Mouse (Mus musculus): ENCODE measurements around the gene Fam187a.

Fam187a gene

GRCm38 (mm10) chr11:102894716-102895115, 9.7 kb downstream of the Fam187a start:
- no peak for DNase-seq (ENCODE audit: low read depth, low spot score)

DNA sequence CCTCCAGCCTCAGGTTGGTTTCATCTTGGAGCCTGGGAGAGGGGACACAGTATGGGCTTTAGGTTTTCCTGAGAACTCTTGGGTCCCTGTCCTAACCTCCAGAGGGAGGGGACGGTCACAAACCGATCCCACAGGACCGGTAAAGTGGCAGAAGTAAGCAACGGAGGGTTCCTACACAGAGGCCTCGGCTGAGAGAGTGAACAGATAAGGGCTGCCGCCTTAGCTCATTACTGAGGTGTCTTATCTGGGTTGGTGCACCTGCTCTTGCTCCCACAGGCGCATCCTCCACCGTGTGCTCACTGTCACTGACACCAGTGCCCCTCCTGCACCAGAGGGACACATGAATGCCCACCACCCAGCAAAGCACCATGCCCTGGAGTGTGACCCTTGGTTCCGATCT, 10.8 kb downstream of the Fam187a start:
- peak; percentile 79 for DNase-seq (ENCODE audit: low read depth, low spot score)

DNA sequence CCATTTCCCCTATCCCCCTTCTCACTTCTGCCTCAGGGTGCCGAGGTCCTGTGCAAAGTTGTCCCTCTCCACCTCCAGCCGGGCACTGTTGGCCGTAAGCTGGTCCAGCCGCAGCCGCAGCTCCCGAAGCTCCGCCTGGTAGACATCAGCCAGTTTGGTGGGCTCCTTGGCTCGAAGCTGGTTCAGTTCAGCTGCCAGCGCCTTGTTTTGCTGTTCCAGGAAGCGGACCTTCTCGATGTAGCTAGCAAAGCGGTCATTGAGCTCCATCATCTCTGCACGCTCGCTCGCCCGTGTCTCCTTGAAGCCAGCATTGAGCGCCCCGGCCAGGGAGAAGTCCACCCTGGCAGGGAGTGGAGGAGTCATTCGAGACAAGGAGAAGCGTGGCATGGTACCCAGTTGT, 11.7 kb downstream of the Fam187a start:
- no peak for DNase-seq (ENCODE audit: low read depth, low spot score)

GRCm38 (mm10) chr11:102898408-102898807, 13.4 kb downstream of the Fam187a start:
- DNase-seq (ENCODE audit: low read depth, low spot score) = no peak

DNA sequence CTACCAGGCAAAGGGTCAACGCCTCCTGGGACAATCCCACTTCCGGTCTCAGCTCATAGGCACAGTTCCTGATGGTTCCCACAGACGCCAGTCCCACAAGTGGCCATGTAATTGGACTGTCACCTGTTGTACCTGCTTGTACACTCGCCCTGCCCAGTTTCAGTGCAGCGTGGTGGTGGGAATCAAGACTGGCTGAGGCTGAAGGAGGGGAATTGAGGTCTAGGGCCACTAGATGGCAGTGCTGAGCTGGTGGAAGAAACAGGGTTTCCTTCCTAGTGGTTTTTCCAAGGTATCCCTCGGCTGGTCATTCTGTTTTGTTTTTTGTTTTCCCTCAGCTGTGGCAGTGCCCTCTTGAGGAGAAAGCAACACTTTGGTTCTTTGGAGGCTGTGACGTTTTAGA, 15.8 kb downstream of the Fam187a start, which contains the start of gene Gfap:
Gene Gfap, minus strand, starts transcription at position 150 of the 400 bp plus-strand sequence.
- DNase-seq (ENCODE audit: low read depth, low spot score) = peak; percentile 74

- DNase-seq (ENCODE audit: low read depth, low spot score) = no peak
These were observed 16.2 kb downstream of the Fam187a start for GRCm38 (mm10) chr11:102901199-102901598.

- no peak for DNase-seq (ENCODE audit: low read depth, low spot score)
These were observed 17.1 kb downstream of the Fam187a start for GRCm38 (mm10) chr11:102902107-102902506.

GRCm38 (mm10) chr11:102903654-102904053, 18.7 kb downstream of the Fam187a start:
- no peak for DNase-seq (ENCODE audit: low read depth, low spot score)

GRCm38 (mm10) chr11:102911376-102911775, 26.4 kb downstream of the Fam187a start:
- no peak for DNase-seq (ENCODE audit: low read depth, low spot score)

GRCm38 (mm10) chr11:102915380-102915779, 30.4 kb downstream of the Fam187a start:
- no peak for DNase-seq (ENCODE audit: low read depth, low spot score)

- no peak for DNase-seq (ENCODE audit: low read depth, low spot score)
These were observed 33.1 kb downstream of the Fam187a start for GRCm38 (mm10) chr11:102918077-102918476.

- DNase-seq (ENCODE audit: low read depth, low spot score) = no peak
These were observed 36.5 kb downstream of the Fam187a start for GRCm38 (mm10) chr11:102921491-102921890.

- DNase-seq (ENCODE audit: low read depth, low spot score) = peak; percentile 97
These were observed 39.8 kb downstream of the Fam187a start, which contains the start of gene Kif18b for GRCm38 (mm10) chr11:102924557-102925350. Gene Kif18b, minus strand, starts transcription at chr11:102925124.

DNA sequence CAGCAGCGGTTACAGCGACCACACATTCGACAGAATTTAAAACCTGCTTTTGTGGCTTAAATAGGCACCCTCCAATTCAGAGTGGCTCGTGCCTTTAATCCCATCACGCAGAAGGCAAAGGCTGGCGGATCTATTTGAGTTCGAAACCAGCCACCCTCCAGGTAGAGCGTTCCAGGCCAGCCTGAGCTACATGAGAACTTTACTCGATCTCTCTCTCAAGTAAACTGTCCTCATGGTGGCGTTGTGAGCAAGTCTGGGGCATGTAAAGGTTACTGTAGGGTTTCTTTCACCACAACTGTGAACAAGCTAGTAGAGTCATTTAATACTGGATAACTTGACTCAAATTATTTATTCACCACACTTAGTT, 40.4 kb downstream of the Fam187a start:
- peak; percentile 60 for DNase-seq (ENCODE audit: low read depth, low spot score)

GRCm38 (mm10) chr11:102930672-102931071, 45.7 kb downstream of the Fam187a start:
- DNase-seq (ENCODE audit: low read depth, low spot score) = no peak

GRCm38 (mm10) chr11:102936272-102936671, 51.3 kb downstream of the Fam187a start:
- no peak for DNase-seq (ENCODE audit: low read depth, low spot score)

All from c-Kit-negative CD71-positive TER-119-positive erythroid progenitor cells, embryonic 14.5 days (primary cell).